Mouse (Mus musculus): ENCODE measurements around the gene Ermp1. TPM values are rescaled to one million over a fixed set of nuclear protein-coding genes. Genes with fewer than 3 reads are reported as not detected.

The Ermp1 gene
- polyA plus RNA-seq, 1 experiment: 11.7 TPM

- H3K4me3 ChIP-seq (ENCODE audit: insufficient read depth, low read length): no peak overlapping the region
- no peak for TF ChIP-seq CTCF (IDR thresholded peaks at IDR 0.05; ENCODE audit: low read depth, low read length)
- no peak for TF ChIP-seq POLR2A (IDR thresholded peaks at IDR 0.05; ENCODE audit: borderline replicate concordance, low read depth, low read length)
- H3K27ac ChIP-seq (ENCODE audit: insufficient read depth, low read depth, low read length): no peak overlapping the region
- H3K4me1 ChIP-seq (ENCODE audit: control insufficient read depth, insufficient read depth, low read length): peaks cover 16% of the 10 kb centered on the region
Observed at GRCm38 (mm10) chr19:29676479-29677193, 28.4 kb upstream of the Ermp1 start.

GRCm38 (mm10) chr19:29675562-29676078 lies 27.4 kb upstream of the Ermp1 start:
- H3K27ac ChIP-seq (ENCODE audit: insufficient read depth, low read depth, low read length): no peak overlapping the region
- TF ChIP-seq POLR2A (IDR thresholded peaks at IDR 0.05; ENCODE audit: borderline replicate concordance, low read depth, low read length) (no peak), CTCF (IDR thresholded peaks at IDR 0.05; ENCODE audit: low read depth, low read length) (no peak)
- peaks cover 16% of the 10 kb centered on the region for H3K4me1 ChIP-seq (ENCODE audit: control insufficient read depth, insufficient read depth, low read length)
- H3K4me3 ChIP-seq (ENCODE audit: insufficient read depth, low read length): no peak overlapping the region

- TF ChIP-seq CTCF (IDR thresholded peaks at IDR 0.05; ENCODE audit: low read depth, low read length) (no peak), POLR2A (IDR thresholded peaks at IDR 0.05; ENCODE audit: borderline replicate concordance, low read depth, low read length) (no peak)
- no peak overlapping the region for H3K27ac ChIP-seq (ENCODE audit: insufficient read depth, low read depth, low read length)
- H3K4me1 ChIP-seq (ENCODE audit: control insufficient read depth, insufficient read depth, low read length): peaks cover 19% of the 10 kb centered on the region
- H3K4me3 ChIP-seq (ENCODE audit: insufficient read depth, low read length): no peak overlapping the region
Observed at GRCm38 (mm10) chr19:29674946-29675345, 26.7 kb upstream of the Ermp1 start.

DNA sequence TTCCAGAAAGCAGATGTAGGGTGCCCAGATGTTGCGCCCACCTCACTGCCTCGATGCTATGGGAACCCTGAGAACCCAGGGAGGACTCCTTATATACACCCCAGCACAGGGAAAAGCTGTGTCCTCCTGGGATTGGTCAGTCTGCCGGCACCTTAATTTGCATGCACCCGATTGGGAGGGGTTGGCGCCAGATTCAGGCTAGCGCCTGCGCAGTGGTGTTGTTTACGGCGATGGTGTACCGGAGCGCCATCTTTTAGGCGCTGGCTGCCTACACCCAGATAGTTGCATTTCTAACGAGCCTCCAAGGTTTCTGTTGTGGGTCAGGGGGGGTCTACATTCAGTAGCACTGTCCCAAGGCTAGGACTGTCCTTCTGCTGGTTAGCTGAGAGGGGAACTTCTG lies 24.4 kb upstream of the Ermp1 start:
- H3K4me1 ChIP-seq (ENCODE audit: control insufficient read depth, insufficient read depth, low read length): peaks cover 11% of the 10 kb centered on the region
- TF ChIP-seq POLR2A (IDR thresholded peaks at IDR 0.05; ENCODE audit: borderline replicate concordance, low read depth, low read length) (no peak), CTCF (IDR thresholded peaks at IDR 0.05; ENCODE audit: low read depth, low read length) (no peak)
- no peak overlapping the region for H3K27ac ChIP-seq (ENCODE audit: insufficient read depth, low read depth, low read length)
- H3K4me3 ChIP-seq (ENCODE audit: insufficient read depth, low read length): no peak overlapping the region

- TF ChIP-seq CTCF (IDR thresholded peaks at IDR 0.05; ENCODE audit: low read depth, low read length): no peak
- TF ChIP-seq POLR2A (IDR thresholded peaks at IDR 0.05; ENCODE audit: borderline replicate concordance, low read depth, low read length): no peak
- Histone ChIP-seq H3K27ac (ENCODE audit: insufficient read depth, low read depth, low read length) (no peak overlapping the region), H3K4me3 (ENCODE audit: insufficient read depth, low read length) (no peak overlapping the region), H3K4me1 (ENCODE audit: control insufficient read depth, insufficient read depth, low read length) (peaks cover 11% of the 10 kb centered on the region)
Observed at GRCm38 (mm10) chr19:29671160-29671559, 22.9 kb upstream of the Ermp1 start.

DNA sequence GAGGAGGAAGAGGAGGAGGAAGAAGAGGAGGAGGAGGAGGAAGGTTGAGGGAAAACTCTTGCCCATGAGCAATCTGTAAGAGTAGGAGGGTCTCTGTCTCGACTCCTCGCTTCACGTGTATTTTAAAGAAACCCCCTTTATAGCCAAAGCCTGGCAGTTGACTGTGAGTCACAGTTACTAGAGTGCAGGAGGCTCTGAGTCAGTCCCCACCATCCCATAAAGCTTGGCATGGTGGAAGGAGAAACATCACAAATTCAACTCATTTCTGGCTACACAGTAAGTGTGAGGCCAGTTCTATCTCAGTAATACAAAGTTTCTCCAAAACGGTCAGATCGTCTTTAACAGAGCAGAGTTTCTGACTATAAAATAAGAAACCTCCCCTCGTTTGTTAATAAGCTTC lies 22.0 kb upstream of the Ermp1 start:
- TF ChIP-seq CTCF (IDR thresholded peaks at IDR 0.05; ENCODE audit: low read depth, low read length) (no peak), POLR2A (IDR thresholded peaks at IDR 0.05; ENCODE audit: borderline replicate concordance, low read depth, low read length) (no peak)
- no peak overlapping the region for H3K4me3 ChIP-seq (ENCODE audit: insufficient read depth, low read length)

GRCm38 (mm10) chr19:29668135-29668534 lies 19.9 kb upstream of the Ermp1 start:
- Histone ChIP-seq H3K4me3 (ENCODE audit: insufficient read depth, low read length) (no peak overlapping the region), H3K4me1 (ENCODE audit: control insufficient read depth, insufficient read depth, low read length) (peaks cover 3% of the 10 kb centered on the region), H3K27ac (ENCODE audit: insufficient read depth, low read depth, low read length) (no peak overlapping the region)
- TF ChIP-seq CTCF (IDR thresholded peaks at IDR 0.05; ENCODE audit: low read depth, low read length) (no peak), POLR2A (IDR thresholded peaks at IDR 0.05; ENCODE audit: borderline replicate concordance, low read depth, low read length) (no peak)

More for the DNA sequence above, 22.0 kb upstream of the Ermp1 start:
- peaks cover 7% of the 10 kb centered on the region for H3K4me1 ChIP-seq (ENCODE audit: control insufficient read depth, insufficient read depth, low read length)
- no peak overlapping the region for H3K27ac ChIP-seq (ENCODE audit: insufficient read depth, low read depth, low read length)

DNA sequence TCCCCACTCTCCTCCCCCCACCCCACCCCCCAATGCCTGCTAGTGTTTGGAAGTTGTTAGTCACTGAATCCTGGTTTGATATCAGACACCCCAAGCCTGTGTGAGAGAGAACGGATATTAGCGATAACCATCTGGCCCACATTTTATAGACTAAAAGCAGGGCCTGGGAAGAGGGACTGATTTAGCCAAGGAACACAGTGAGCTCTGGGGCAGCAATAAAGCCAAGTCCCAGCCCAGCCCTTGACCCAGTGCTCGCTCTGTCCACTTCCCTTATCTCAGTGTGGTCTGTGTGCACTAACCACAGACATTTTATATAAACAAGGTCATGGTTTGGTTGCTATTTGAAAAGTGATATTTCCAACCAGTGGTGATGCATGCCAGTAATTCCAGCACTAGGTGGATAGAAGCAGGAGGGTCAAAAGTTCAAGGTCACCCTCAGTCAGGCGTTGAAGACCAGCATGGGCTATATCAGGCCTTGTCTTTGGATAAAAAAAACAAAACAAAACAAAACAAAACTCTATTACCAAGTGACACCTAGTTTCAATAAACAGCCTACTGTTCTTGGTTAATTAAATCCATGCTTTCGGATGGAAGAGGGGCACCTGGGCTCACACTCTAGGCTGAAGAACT lies 18.9 kb upstream of the Ermp1 start:
- Histone ChIP-seq H3K4me1 (ENCODE audit: control insufficient read depth, insufficient read depth, low read length) (peaks cover 3% of the 10 kb centered on the region), H3K27ac (ENCODE audit: insufficient read depth, low read depth, low read length) (no peak overlapping the region), H3K4me3 (ENCODE audit: insufficient read depth, low read length) (no peak overlapping the region)
- TF ChIP-seq CTCF (IDR thresholded peaks at IDR 0.05; ENCODE audit: low read depth, low read length): no peak
- TF ChIP-seq POLR2A (IDR thresholded peaks at IDR 0.05; ENCODE audit: borderline replicate concordance, low read depth, low read length): no peak

DNA sequence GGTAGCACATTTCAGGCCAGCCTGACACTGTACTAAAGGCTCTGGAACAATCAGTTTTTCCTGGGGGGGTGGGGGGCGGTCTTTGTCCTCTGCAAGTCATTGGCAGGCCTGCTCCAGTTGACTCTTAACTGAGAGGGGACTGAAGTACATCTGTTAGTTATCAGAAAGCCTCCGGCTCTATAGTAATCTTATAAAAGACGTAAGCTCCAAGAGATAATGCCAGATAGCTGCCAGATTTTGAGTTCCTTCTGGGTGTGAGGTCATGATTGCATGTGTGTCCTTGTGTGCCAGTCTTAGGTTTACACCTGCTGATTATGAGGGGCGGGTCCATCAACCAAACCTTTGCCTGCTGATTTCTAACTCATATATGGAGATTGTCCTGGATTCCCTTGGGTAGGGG lies 17.9 kb upstream of the Ermp1 start:
- TF ChIP-seq POLR2A (IDR thresholded peaks at IDR 0.05; ENCODE audit: borderline replicate concordance, low read depth, low read length) (no peak), CTCF (IDR thresholded peaks at IDR 0.05; ENCODE audit: low read depth, low read length) (no peak)
- Histone ChIP-seq H3K4me3 (ENCODE audit: insufficient read depth, low read length) (no peak overlapping the region), H3K4me1 (ENCODE audit: control insufficient read depth, insufficient read depth, low read length) (peaks cover 3% of the 10 kb centered on the region), H3K27ac (ENCODE audit: insufficient read depth, low read depth, low read length) (no peak overlapping the region)

- Histone ChIP-seq H3K4me1 (ENCODE audit: control insufficient read depth, insufficient read depth, low read length) (no peaks in the 10 kb centered on the region; the same call in 1 of the 2 replicates), H3K4me3 (ENCODE audit: insufficient read depth, low read length) (no peak overlapping the region), H3K27ac (ENCODE audit: insufficient read depth, low read depth, low read length) (no peak overlapping the region)
- TF ChIP-seq CTCF (IDR thresholded peaks at IDR 0.05; ENCODE audit: low read depth, low read length) (no peak), POLR2A (IDR thresholded peaks at IDR 0.05; ENCODE audit: borderline replicate concordance, low read depth, low read length) (no peak)
Observed at GRCm38 (mm10) chr19:29664934-29665333, 16.7 kb upstream of the Ermp1 start.
